Mouse (Mus musculus) heart, postnatal 25 days (tissue): ENCODE results near the gene Nt5dc1. TPM values are rescaled to one million over a fixed set of nuclear protein-coding genes. Genes with fewer than 3 reads are reported as not detected.
A peak's percentile ranks its signal among the peaks of the same experiment; 100 is the strongest.

ENCODE experiments used
- DNase-seq: peaks from one replicate; pipeline ENCODE4 v3.0.0; 2022; ENCODE audit warnings: low spot score
- intact Hi-C: fragments of 180-260 bp; cut with DNase I; formaldehyde crosslinking; loops from one replicate; pipeline ENCODE4 v1.15.1; 2025
- total RNA-seq, 2 experiments: library from RNA; stranded (reverse); gene quantifications; 2 replicates each; pipeline ENCODE4 v1.2.3; 2021

Nt5dc1 gene
- total RNA-seq, 2 experiments from 2014 or later = 10.7 to 11.2 TPM

GRCm38 (mm10) chr10:34249594-34249993 lies 168.8 kb downstream of the Nt5dc1 start:
- no peak for DNase-seq
- intact Hi-C loops = no loop called here

- no peak for DNase-seq
- intact Hi-C loops = no loop called here
Observed at GRCm38 (mm10) chr10:34247757-34248156, 170.6 kb downstream of the Nt5dc1 start.

DNA sequence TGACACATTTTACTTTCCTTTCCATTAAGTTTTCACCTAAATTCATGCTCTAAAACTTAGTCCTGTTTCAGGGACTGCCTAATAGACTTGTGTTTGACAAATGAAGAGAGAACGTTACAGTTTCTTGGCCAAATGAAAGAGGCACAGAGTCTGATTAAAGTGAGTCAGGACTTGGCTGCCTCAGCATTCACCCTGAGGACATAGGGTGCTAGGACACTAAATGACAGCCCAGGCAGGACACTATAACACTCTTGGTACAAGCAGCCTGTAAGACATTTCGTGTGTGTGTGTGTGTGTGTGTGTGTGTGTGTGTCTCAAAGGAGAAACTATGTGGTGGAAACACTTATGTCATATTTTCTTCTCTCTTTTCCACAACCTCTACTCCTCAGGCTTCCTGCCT lies 172.2 kb downstream of the Nt5dc1 start:
- peak; percentile 6 for DNase-seq

DNA sequence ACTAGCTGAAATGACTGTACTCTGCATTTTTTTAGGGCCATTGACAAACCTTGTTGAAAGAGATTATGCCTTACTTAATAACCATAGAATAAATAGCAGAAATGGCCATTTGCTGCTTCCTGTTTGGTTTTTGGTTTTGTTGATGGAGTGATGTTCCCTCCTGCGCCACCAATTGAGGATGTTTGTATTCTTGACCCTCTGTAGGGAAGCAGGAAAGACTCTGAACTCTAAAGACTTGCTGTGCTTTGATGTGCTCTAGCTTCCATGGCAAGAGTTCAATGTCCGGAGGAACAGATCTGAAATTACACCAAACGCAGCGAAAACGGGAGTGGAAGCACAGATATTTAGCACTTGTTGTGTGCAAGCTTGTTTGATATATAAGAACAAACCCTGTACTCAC lies 173.6 kb downstream of the Nt5dc1 start:
- DNase-seq = no peak
- intact Hi-C loops = no loop called here

More for the DNA sequence above, 172.2 kb downstream of the Nt5dc1 start:
- intact Hi-C loops = no loop called here

- intact Hi-C loops = no loop called here
Observed at GRCm38 (mm10) chr10:34238536-34238935, 179.8 kb downstream of the Nt5dc1 start.

More at GRCm38 (mm10) chr10:34238536-34238935, 179.8 kb downstream of the Nt5dc1 start:
- no peak for DNase-seq

Other genes with a start within 250 kb of the Nt5dc1 start
- gene Dse, start 210.8 kb downstream of the Nt5dc1 start, total RNA-seq = 1 to 10 TPM; 5.7 to 5.8 TPM
- 10 to 100 TPM; 53.9 to 58.5 TPM for gene Tspyl1, start 136.4 kb downstream of the Nt5dc1 start, total RNA-seq
- 10 to 100 TPM in 1 of 2 experiments, 1 to 10 TPM in 1; 8.4 to 10.7 TPM for gene Tspyl4, start 121.1 kb downstream of the Nt5dc1 start, total RNA-seq
- not detected for gene Col10a1, start 28.6 kb downstream of the Nt5dc1 start, total RNA-seq
- gene Frk, start 64.8 kb upstream of the Nt5dc1 start, total RNA-seq = 1 to 10 TPM; 1.6 to 2.1 TPM